Mouse (Mus musculus) intestine, embryonic 14.5 days (tissue): ENCODE data around the gene Rab6b. TPM values are rescaled to one million over a fixed set of nuclear protein-coding genes. Genes with fewer than 3 reads are reported as not detected.

Experiments
- ATAC-seq: fragments of 200-750 bp; cut with Nextera tagmentation; replicated peaks from 2 replicates; pipeline ENCODE4 v1.8.0; 2017; ENCODE audit warnings: low read depth, moderate number of reproducible peaks, moderate TSS enrichment, moderate library complexity; ENCODE audit not compliant: low FRiP score, low TSS enrichment
- DNase-seq: peaks from one replicate; pipeline ENCODE4 v3.0.0-alpha.2; 2018; ENCODE audit warnings: low spot score
- H3K27ac ChIP-seq: fragments of 300-500 bp; sonication (generic); 2 replicates; pipeline ENCODE4 v1.5.1; 2014; ENCODE audit warnings: low read depth, mild to moderate bottlenecking, control low read depth
- H3K27me3 ChIP-seq: fragments of 300-500 bp; sonication (generic); replicated peaks from 2 replicates; pipeline ENCODE4 v1.6.1; 2014; ENCODE audit warnings: low read length, control low read depth; ENCODE audit not compliant: control insufficient read depth, insufficient read depth
- H3K36me3 ChIP-seq: fragments of 300-500 bp; sonication (generic); 2 replicates; pipeline ENCODE4 v1.6.1; 2014; ENCODE audit warnings: low read length, control low read depth; ENCODE audit not compliant: control insufficient read depth, insufficient read depth
- H3K4me1 ChIP-seq: fragments of 300-500 bp; sonication (generic); replicated peaks from 2 replicates; pipeline ENCODE4 v1.6.1; 2014; ENCODE audit warnings: low read length, control low read depth, mixed read lengths; ENCODE audit not compliant: control insufficient read depth, insufficient read depth
- H3K4me2 ChIP-seq: fragments of 300-500 bp; sonication (generic); 2 replicates; pipeline ENCODE4 v1.6.1; 2014; ENCODE audit warnings: low read length
- H3K4me3 ChIP-seq: fragments of 300-500 bp; sonication (generic); 2 replicates; pipeline ENCODE4 v1.5.1; 2014; ENCODE audit warnings: low read depth, low read length, control low read depth, mixed read lengths
- H3K9ac ChIP-seq: fragments of 300-500 bp; sonication (generic); 2 replicates; pipeline ENCODE4 v1.6.1; 2014; ENCODE audit warnings: mild to moderate bottlenecking, low read length
- H3K9me3 ChIP-seq: fragments of 300-500 bp; sonication (generic); 2 replicates; pipeline ENCODE4 v1.6.1; 2016; ENCODE audit warnings: low read length, control low read depth; ENCODE audit not compliant: control insufficient read depth
- WGBS: fragments of 180-500 bp; shearing (Covaris S2); extraction: QIAGEN DNeasy Blood & Tissue Kit; methylation state at CpG from one replicate; pipeline ENCODE4 v1.1.7; 2014; 5-methylcytosine and 5-hydroxymethylcytosine counted together
- polyA plus RNA-seq: library from polyadenylated mRNA; unstranded; fragments of >200 nt; fragmentation: Nextera tagmentation; extraction: Ambion mirVana; gene quantifications from 2 replicates; pipeline ENCODE4 v1.2.1, GENCODE M21; 2014

The Rab6b gene
- polyA plus RNA-seq, 1 experiment from 2014 or later: 5.6 TPM

- ATAC-seq (no peak), DNase-seq (no peak)
- Histone ChIP-seq H3K9me3 (no peaks in the 10 kb centered on the region), H3K9ac (no peak overlapping the region), H3K4me1 (no peaks in the 10 kb centered on the region; the same call in 1 of the 2 replicates), H3K4me2 (no peak overlapping the region), H3K27me3 (no peaks in the 10 kb centered on the region), H3K4me3 (no peak overlapping the region), H3K27ac (no peak overlapping the region), H3K36me3 (no peaks in the 10 kb centered on the region)
- WGBS: 83% methylated on average over 7 of the region's 7 CpGs
These were observed 29.7 kb downstream of the Rab6b start for GRCm38 (mm10) chr9:103141266-103141665.

GRCm38 (mm10) chr9:103143881-103144280 is 32.3 kb downstream of the Rab6b start:
- no peak overlapping the region for H3K27ac ChIP-seq
- WGBS: 45% methylated on average over 4 of the region's 4 CpGs
- DNase-seq (no peak), ATAC-seq (no peak)
- H3K4me2 ChIP-seq: no peak overlapping the region
- no peaks in the 10 kb centered on the region for H3K36me3 ChIP-seq
- no peaks in the 10 kb centered on the region; the same call in none of the 2 replicates for H3K4me1 ChIP-seq
- no peak overlapping the region for H3K4me3 ChIP-seq
- H3K9ac ChIP-seq: no peak overlapping the region
- no peaks in the 10 kb centered on the region for H3K9me3 ChIP-seq
- no peaks in the 10 kb centered on the region for H3K27me3 ChIP-seq

GRCm38 (mm10) chr9:103145351-103145750 is 33.8 kb downstream of the Rab6b start:
- Histone ChIP-seq H3K27me3 (no peaks in the 10 kb centered on the region), H3K9ac (no peak overlapping the region), H3K4me3 (no peak overlapping the region), H3K27ac (no peak overlapping the region), H3K4me1 (no peaks in the 10 kb centered on the region; the same call in none of the 2 replicates), H3K9me3 (no peaks in the 10 kb centered on the region), H3K4me2 (no peak overlapping the region), H3K36me3 (no peaks in the 10 kb centered on the region)
- no peak for ATAC-seq
- 61% methylated on average over 5 of the region's 5 CpGs for WGBS
- DNase-seq: no peak

- ATAC-seq (no peak), DNase-seq (no peak)
- H3K36me3 ChIP-seq: no peaks in the 10 kb centered on the region
- 88% methylated on average over 10 of the region's 10 CpGs for WGBS
- no peak overlapping the region for H3K4me2 ChIP-seq
- H3K27ac ChIP-seq: no peak overlapping the region
- no peak overlapping the region for H3K9ac ChIP-seq
- H3K9me3 ChIP-seq: no peaks in the 10 kb centered on the region
- no peak overlapping the region for H3K4me3 ChIP-seq
- no peaks in the 10 kb centered on the region; the same call in 1 of the 2 replicates for H3K4me1 ChIP-seq
- no peaks in the 10 kb centered on the region for H3K27me3 ChIP-seq
These were observed 34.7 kb downstream of the Rab6b start for GRCm38 (mm10) chr9:103146257-103146656.

GRCm38 (mm10) chr9:103146703-103147102 is 35.1 kb downstream of the Rab6b start:
- Histone ChIP-seq H3K4me1 (no peaks in the 10 kb centered on the region; the same call in 1 of the 2 replicates), H3K4me2 (no peak overlapping the region), H3K9me3 (no peaks in the 10 kb centered on the region), H3K27ac (no peak overlapping the region), H3K36me3 (no peaks in the 10 kb centered on the region), H3K27me3 (no peaks in the 10 kb centered on the region), H3K9ac (no peak overlapping the region), H3K4me3 (no peak overlapping the region)
- ATAC-seq: no peak
- 40% methylated on average over 9 of the region's 9 CpGs for WGBS
- DNase-seq: no peak

GRCm38 (mm10) chr9:103147103-103147502 is 35.5 kb downstream of the Rab6b start:
- H3K4me1 ChIP-seq: no peaks in the 10 kb centered on the region; the same call in 1 of the 2 replicates
- H3K4me3 ChIP-seq: no peak overlapping the region
- no peaks in the 10 kb centered on the region for H3K9me3 ChIP-seq
- H3K4me2 ChIP-seq: no peak overlapping the region
- H3K27ac ChIP-seq: no peak overlapping the region
- no peaks in the 10 kb centered on the region for H3K36me3 ChIP-seq
- no peaks in the 10 kb centered on the region for H3K27me3 ChIP-seq
- no peak for DNase-seq
- ATAC-seq: no peak
- H3K9ac ChIP-seq: no peak overlapping the region
- WGBS: 69% methylated on average over 13 of the region's 13 CpGs

GRCm38 (mm10) chr9:103149074-103149799 is 37.6 kb downstream of the Rab6b start:
- H3K36me3 ChIP-seq: no peaks in the 10 kb centered on the region
- H3K27me3 ChIP-seq: no peaks in the 10 kb centered on the region
- no peaks in the 10 kb centered on the region for H3K9me3 ChIP-seq
- ATAC-seq (no peak), DNase-seq (no peak)
- no peaks in the 10 kb centered on the region; the same call in 1 of the 2 replicates for H3K4me1 ChIP-seq
- no peak overlapping the region for H3K4me3 ChIP-seq
- 81% methylated on average over 12 of the region's 12 CpGs for WGBS
- H3K9ac ChIP-seq: no peak overlapping the region
- no peak overlapping the region for H3K27ac ChIP-seq
- H3K4me2 ChIP-seq: no peak overlapping the region

GRCm38 (mm10) chr9:103153286-103153685 is 41.7 kb downstream of the Rab6b start:
- Histone ChIP-seq H3K9ac (no peak overlapping the region), H3K27ac (no peak overlapping the region), H3K4me1 (no peaks in the 10 kb centered on the region), H3K36me3 (no peaks in the 10 kb centered on the region), H3K9me3 (no peaks in the 10 kb centered on the region), H3K27me3 (no peaks in the 10 kb centered on the region), H3K4me3 (no peak overlapping the region), H3K4me2 (no peak overlapping the region)
- DNase-seq: no peak
- 71% methylated on average over 5 of the region's 5 CpGs for WGBS
- no peak for ATAC-seq

GRCm38 (mm10) chr9:103154568-103154967 is 43.0 kb downstream of the Rab6b start:
- ATAC-seq: no peak
- WGBS: 84% methylated on average over 2 of the region's 2 CpGs
- H3K36me3 ChIP-seq: no peaks in the 10 kb centered on the region
- no peak for DNase-seq
- no peak overlapping the region for H3K4me2 ChIP-seq
- H3K27me3 ChIP-seq: no peaks in the 10 kb centered on the region
- no peak overlapping the region for H3K4me3 ChIP-seq
- H3K9ac ChIP-seq: no peak overlapping the region
- H3K4me1 ChIP-seq: no peaks in the 10 kb centered on the region
- no peak overlapping the region for H3K27ac ChIP-seq
- H3K9me3 ChIP-seq: no peaks in the 10 kb centered on the region
